26 mouse cellular contexts compared by ENCODE assay signal in genomic region chr4:104875832-104876231, GRCm38 (mm10). TPM values are rescaled to one million over a fixed set of nuclear protein-coding genes. Genes with fewer than 3 reads are reported as not detected.
A peak's percentile ranks its signal among the peaks of the same experiment; 100 is the strongest.
DNase-seq lines count a peak whose midpoint lies in the region; ATAC-seq and TF ChIP-seq lines count a peak whose summit lies in the region.
"Had no signal": no experiment of that assay in that cellular context is flagged by ENCODE, and none has a peak within 500 bp of the region (broad histone marks: within the 10 kb centered on the region; RNA-seq: fewer than 3 reads in every experiment).

No protein-coding gene starts in this region.

- H3K9ac ChIP-seq in forebrain, postnatal 0 days: no peak overlapping the region
- H3K9ac ChIP-seq in forebrain, embryonic 11.5 days (ENCODE audit: low read length): no peak overlapping the region
- H3K9ac ChIP-seq in liver, embryonic 11.5 days (ENCODE audit: low read depth, low read length): no peak overlapping the region
- no peak overlapping the region for H3K9ac ChIP-seq in liver, embryonic 14.5 days (replicated peaks)
- H3K9ac ChIP-seq: forebrain, embryonic 12.5 days; heart, embryonic 13.5 days; hindbrain, embryonic 12.5 days had no signal

- no peak overlapping the region for H3K4me3 ChIP-seq in forebrain, postnatal 0 days (ENCODE audit: low read depth, low read length)
- H3K4me3 ChIP-seq in forebrain, embryonic 11.5 days (ENCODE audit: low read depth, low read length): no peak overlapping the region
- no peak overlapping the region for H3K4me3 ChIP-seq in layer of hippocampus, adult 2 months
- H3K4me3 ChIP-seq in liver, embryonic 11.5 days (ENCODE audit: low read depth, low read length): peak overlapping the region; percentile 36
- peak overlapping the region; percentile 42 to 58 for H3K4me3 ChIP-seq in liver, embryonic 14.5 days (ENCODE audit: insufficient read depth in 1 of 2, low read depth in 2 of 2, low read length in 2 of 2)
- H3K4me3 ChIP-seq: embryonic facial prominence, embryonic 10.5 days; forebrain, embryonic 12.5 days; heart, embryonic 13.5 days; hindbrain, embryonic 12.5 days had no signal

- TF ChIP-seq EP300 in liver, embryonic 14.5 days (IDR thresholded peaks at IDR 0.05; ENCODE audit: low read depth): no peak

- H3K27me3 ChIP-seq in forebrain, postnatal 0 days (ENCODE audit: insufficient read depth, low read length): no peaks in the 10 kb centered on the region
- no peaks in the 10 kb centered on the region for H3K27me3 ChIP-seq in forebrain, embryonic 11.5 days (ENCODE audit: control insufficient read depth, insufficient read depth, low read length)
- H3K27me3 ChIP-seq in liver, embryonic 11.5 days (replicated peaks; ENCODE audit: control insufficient read depth, insufficient read depth, low read length): no peaks in the 10 kb centered on the region
- H3K27me3 ChIP-seq in liver, embryonic 14.5 days (ENCODE audit: control insufficient read depth, insufficient read depth, low read length): no peaks in the 10 kb centered on the region
- H3K27me3 ChIP-seq: forebrain, embryonic 12.5 days; heart, embryonic 13.5 days; hindbrain, embryonic 12.5 days had no signal

- no peak for DNase-seq in forebrain, postnatal 0 days
- no peak for DNase-seq in forebrain, embryonic 11.5 days (ENCODE audit: low spot score)
- DNase-seq in layer of hippocampus, adult 2 months (ENCODE audit: low spot score in 2 of 2): no peak
- DNase-seq in layer of hippocampus, adult 8-10 months (ENCODE audit: low spot score in 2 of 2): no peak
- no peak for DNase-seq in liver, embryonic 11.5 days (ENCODE audit: low spot score)
- DNase-seq in liver, embryonic 14.5 days (ENCODE audit: low read depth in 3 of 3, low spot score in 3 of 3): no peak
- DNase-seq in neural tube, embryonic 10.5 days (ENCODE audit: extremely low spot score, low spot score): no peak
- DNase-seq in cerebellum, postnatal 25 days: no peak
- DNase-seq: adrenal gland, postnatal 10 days; cerebellum, adult 11-12 months; cerebellum, adult 9-10 months; gastrocnemius, postnatal 14 days; heart, postnatal 36 days had no signal

- 61% methylated on average over 4 of the region's 4 CpGs for WGBS in forebrain, postnatal 0 days
- 74% methylated on average over 4 of the region's 4 CpGs for WGBS in forebrain, embryonic 11.5 days
- 64% methylated on average over 4 of the region's 4 CpGs for WGBS in liver, embryonic 11.5 days
- WGBS in liver, embryonic 14.5 days (ENCODE audit: insufficient replicate concordance): 52% methylated on average over 4 of the region's 4 CpGs

- no peak overlapping the region for H3K4me2 ChIP-seq in forebrain, postnatal 0 days (ENCODE audit: low read depth)
- H3K4me2 ChIP-seq in forebrain, embryonic 11.5 days (ENCODE audit: low read depth, low read length, severe bottlenecking): no peak overlapping the region
- peak overlapping the region; percentile 21 for H3K4me2 ChIP-seq in liver, embryonic 11.5 days
- peak overlapping the region; percentile 42 for H3K4me2 ChIP-seq in liver, embryonic 14.5 days (ENCODE audit: low read depth)
- H3K4me2 ChIP-seq: forebrain, embryonic 12.5 days; heart, embryonic 13.5 days; hindbrain, embryonic 12.5 days had no signal

- no peak overlapping the region for H3K27ac ChIP-seq in forebrain, postnatal 0 days (ENCODE audit: low read depth, low read length)
- no peak overlapping the region for H3K27ac ChIP-seq in forebrain, embryonic 11.5 days (ENCODE audit: low read depth, low read length)
- no peak overlapping the region for H3K27ac ChIP-seq in layer of hippocampus, adult 2 months
- no peak overlapping the region for H3K27ac ChIP-seq in liver, embryonic 11.5 days (ENCODE audit: low read depth, low read length)
- no peak overlapping the region for H3K27ac ChIP-seq in liver, embryonic 14.5 days
- H3K27ac ChIP-seq: embryonic facial prominence, embryonic 10.5 days; forebrain, embryonic 12.5 days; heart, embryonic 13.5 days; hindbrain, embryonic 12.5 days had no signal

- TF ChIP-seq CTCF in forebrain, postnatal 0 days (IDR thresholded peaks at IDR 0.05; ENCODE audit: low read depth): peak; percentile 36; the same call in 1 of the 2 replicates
- peak; percentile 48 for TF ChIP-seq CTCF in layer of hippocampus, adult 2 months (conservative IDR thresholded peaks at IDR 0.05)
- no peak for TF ChIP-seq CTCF in liver, embryonic 14.5 days (IDR thresholded peaks at IDR 0.05; ENCODE audit: low read depth)

- no peaks in the 10 kb centered on the region for H3K9me3 ChIP-seq in forebrain, postnatal 0 days (ENCODE audit: low read length)
- H3K9me3 ChIP-seq in forebrain, embryonic 11.5 days (ENCODE audit: control insufficient read depth, low read length): no peaks in the 10 kb centered on the region; the same call in 1 of the 2 replicates
- no peaks in the 10 kb centered on the region for H3K9me3 ChIP-seq in liver, embryonic 11.5 days (ENCODE audit: control insufficient read depth, low read length)
- no peaks in the 10 kb centered on the region for H3K9me3 ChIP-seq in liver, embryonic 14.5 days (ENCODE audit: control insufficient read depth, low read length)
- H3K9me3 ChIP-seq: embryonic facial prominence, embryonic 10.5 days; forebrain, embryonic 12.5 days; heart, embryonic 13.5 days; hindbrain, embryonic 12.5 days had no signal

- no peak for ATAC-seq in forebrain, postnatal 0 days
- ATAC-seq in forebrain, embryonic 11.5 days (replicated peaks; ENCODE audit: low FRiP score): no peak
- no peak for ATAC-seq in liver, embryonic 11.5 days (replicated peaks; ENCODE audit: low FRiP score)
- ATAC-seq in liver, embryonic 14.5 days (ENCODE audit: insufficient read depth): no peak
- ATAC-seq: forebrain, embryonic 16.5 days; hindbrain, embryonic 16.5 days had no signal

- no peaks in the 10 kb centered on the region for H3K36me3 ChIP-seq in forebrain, postnatal 0 days (ENCODE audit: insufficient read depth)
- H3K36me3 ChIP-seq in forebrain, embryonic 11.5 days (ENCODE audit: control insufficient read depth, insufficient read depth, low read length): no peaks in the 10 kb centered on the region
- H3K36me3 ChIP-seq in liver, embryonic 11.5 days (ENCODE audit: control insufficient read depth, insufficient read depth, low read length): no peaks in the 10 kb centered on the region
- no peaks in the 10 kb centered on the region for H3K36me3 ChIP-seq in liver, embryonic 14.5 days (replicated peaks; ENCODE audit: control insufficient read depth, insufficient read depth, low read depth)
- H3K36me3 ChIP-seq: embryonic facial prominence, embryonic 10.5 days; forebrain, embryonic 12.5 days; heart, embryonic 13.5 days; hindbrain, embryonic 12.5 days had no signal

- no peaks in the 10 kb centered on the region for H3K4me1 ChIP-seq in forebrain, postnatal 0 days (ENCODE audit: insufficient read depth)
- no peaks in the 10 kb centered on the region for H3K4me1 ChIP-seq in forebrain, embryonic 11.5 days (replicated peaks; ENCODE audit: control insufficient read depth, insufficient read depth, low read length)
- H3K4me1 ChIP-seq in liver, embryonic 11.5 days (replicated peaks; ENCODE audit: control insufficient read depth, insufficient read depth, low read length): no peaks in the 10 kb centered on the region
- H3K4me1 ChIP-seq in liver, embryonic 14.5 days (replicated peaks; ENCODE audit: control insufficient read depth in 2 of 2, insufficient read depth in 2 of 2, low read length in 1 of 2): peaks cover 0 to 2% of the 10 kb centered on the region in 2 experiments; a peak in 1 of 4 replicates
- H3K4me1 ChIP-seq: embryonic facial prominence, embryonic 10.5 days; forebrain, embryonic 12.5 days; heart, embryonic 13.5 days; hindbrain, embryonic 12.5 days had no signal

RNA-seq across cellular contexts. Expression of gene C8a, which starts 0.4 kb away (rescaled TPM):
- total RNA-seq in forebrain, postnatal 0 days (2014; rRNA removed): not detected in 2 replicates
- polyA plus RNA-seq in forebrain, postnatal 0 days (2015; fragmentation: Nextera tagmentation; extraction: Ambion mirVana): not detected in 2 replicates
- polyA plus RNA-seq in forebrain, embryonic 11.5 days (2014; fragmentation: Nextera tagmentation; extraction: Ambion mirVana): not detected in 2 replicates
- total RNA-seq in layer of hippocampus, adult 2 months (2021): not detected
- total RNA-seq in layer of hippocampus, adult 8-10 months (2022): not detected
- polyA plus RNA-seq in liver, embryonic 11.5 days (2014; fragmentation: Nextera tagmentation; extraction: Ambion mirVana): 7.5 and 8.7 TPM in 2 replicates
- 6.5 and 12.4 TPM in 2 replicates for polyA plus RNA-seq in liver, embryonic 14.5 days (2012; rRNA removed)
- 10.2 and 10.3 TPM in 2 replicates for polyA plus RNA-seq in liver, embryonic 14.5 days (2014; fragmentation: Nextera tagmentation; extraction: Ambion mirVana)
- total RNA-seq: gastrocnemius, postnatal 14 days; heart, adult 8-10 months; heart, postnatal 36 days; MEL had no signal
- polyA plus RNA-seq: C2C12; embryonic facial prominence, embryonic 10.5 days; embryonic facial prominence, embryonic 14.5 days; forebrain, embryonic 12.5 days; forebrain, embryonic 16.5 days; heart, embryonic 13.5 days; heart, postnatal 0 days; hindbrain, embryonic 12.5 days; hindbrain, embryonic 16.5 days had no signal

RNA-seq across cellular contexts. Expression of gene Gm17662, which starts 18.7 kb away (rescaled TPM):
- not detected in 2 replicates for total RNA-seq in forebrain, postnatal 0 days (2014; rRNA removed)
- polyA plus RNA-seq in forebrain, postnatal 0 days (2015; fragmentation: Nextera tagmentation; extraction: Ambion mirVana): not detected in 2 replicates
- not detected in 2 replicates for polyA plus RNA-seq in forebrain, embryonic 11.5 days (2014; fragmentation: Nextera tagmentation; extraction: Ambion mirVana)
- total RNA-seq in layer of hippocampus, adult 2 months (2021): not detected
- not detected for total RNA-seq in layer of hippocampus, adult 8-10 months (2022)
- not detected in 2 replicates for polyA plus RNA-seq in liver, embryonic 11.5 days (2014; fragmentation: Nextera tagmentation; extraction: Ambion mirVana)
- polyA plus RNA-seq in liver, embryonic 14.5 days (2012; rRNA removed): not detected in 2 replicates
- not detected in 2 replicates for polyA plus RNA-seq in liver, embryonic 14.5 days (2014; fragmentation: Nextera tagmentation; extraction: Ambion mirVana)
- total RNA-seq: adrenal gland, postnatal 10 days; gastrocnemius, adult 18-20 months; gastrocnemius, postnatal 14 days; heart, adult 8-10 months; heart, postnatal 36 days; MEL had no signal
- polyA plus RNA-seq: C2C12; embryonic facial prominence, embryonic 10.5 days; embryonic facial prominence, embryonic 14.5 days; forebrain, embryonic 12.5 days; forebrain, embryonic 16.5 days; gonadal fat pad, adult 2 months; heart, embryonic 13.5 days; heart, postnatal 0 days; hindbrain, embryonic 12.5 days; hindbrain, embryonic 16.5 days had no signal

RNA-seq across cellular contexts. Expression of gene Fyb2, which starts 37.4 kb away (rescaled TPM):
- 0.15 and 0.48 TPM in 2 replicates for total RNA-seq in forebrain, postnatal 0 days (2014; rRNA removed)
- polyA plus RNA-seq in forebrain, postnatal 0 days (2015; fragmentation: Nextera tagmentation; extraction: Ambion mirVana): 0.28 and 0.31 TPM in 2 replicates
- polyA plus RNA-seq in forebrain, embryonic 11.5 days (2014; fragmentation: Nextera tagmentation; extraction: Ambion mirVana): 0.17 TPM in 1 of 2 replicates, not detected in the other
- 1 to 10 TPM; 2.0 to 2.4 TPM for total RNA-seq in layer of hippocampus, adult 2 months (2021)
- 1 to 10 TPM; 2.3 to 3.3 (median 2.6) TPM for total RNA-seq in layer of hippocampus, adult 8-10 months (2022)
- polyA plus RNA-seq in liver, embryonic 11.5 days (2014; fragmentation: Nextera tagmentation; extraction: Ambion mirVana): 0.08 and 0.10 TPM in 2 replicates
- polyA plus RNA-seq in liver, embryonic 14.5 days (2012; rRNA removed): 0.09 and 0.10 TPM in 2 replicates
- polyA plus RNA-seq in liver, embryonic 14.5 days (2014; fragmentation: Nextera tagmentation; extraction: Ambion mirVana): 0.06 and 0.09 TPM in 2 replicates
- total RNA-seq: heart, postnatal 36 days had no signal
- polyA plus RNA-seq: heart, postnatal 0 days had no signal

Comparison
In these comparisons a context has a peak if more than half of its experiments do, and no peak if none do; other contexts are left out.
1. H3K4me2 ChIP-seq: peak in liver, embryonic 11.5 days (single experiment) and liver, embryonic 14.5 days (single experiment); none in forebrain, postnatal 0 days (single experiment) and forebrain, embryonic 11.5 days (single experiment).
2. H3K4me3 ChIP-seq: peak in liver, embryonic 11.5 days (single experiment) and liver, embryonic 14.5 days (2 of 2); none in forebrain, postnatal 0 days (single experiment), forebrain, embryonic 11.5 days (single experiment) and layer of hippocampus, adult 2 months (single experiment).